18 mouse cellular contexts compared by ENCODE assay signal in genomic region chr6:140874831-140875230, GRCm38 (mm10).
"Had no signal": no experiment of that assay in that cellular context is flagged by ENCODE, and none has a peak within 500 bp of the region (broad histone marks: within the 10 kb centered on the region; RNA-seq: fewer than 3 reads in every experiment).

No protein-coding gene starts in this region.

- H3K4me2 ChIP-seq: limb, embryonic 13.5 days; liver, embryonic 11.5 days; lung, embryonic 14.5 days; midbrain, embryonic 11.5 days; neural tube, embryonic 12.5 days had no signal

- H3K4me3 ChIP-seq: limb, embryonic 13.5 days; neural tube, embryonic 12.5 days had no signal

- H3K36me3 ChIP-seq: limb, embryonic 13.5 days; neural tube, embryonic 12.5 days had no signal

- H3K9ac ChIP-seq: limb, embryonic 13.5 days; liver, embryonic 14.5 days; liver, postnatal 0 days; lung, embryonic 14.5 days; neural tube, embryonic 12.5 days had no signal

- H3K27me3 ChIP-seq: limb, embryonic 13.5 days; neural tube, embryonic 12.5 days had no signal

- ATAC-seq: intestine, postnatal 0 days; liver, postnatal 0 days had no signal

- H3K4me1 ChIP-seq: limb, embryonic 13.5 days; neural tube, embryonic 12.5 days had no signal

- H3K9me3 ChIP-seq: limb, embryonic 13.5 days; neural tube, embryonic 12.5 days had no signal

- H3K27ac ChIP-seq: kidney, postnatal 0 days; limb, embryonic 13.5 days; liver, embryonic 14.5 days; neural tube, embryonic 12.5 days had no signal

- DNase-seq: kidney, adult 2 months; kidney, postnatal 25 days; left cerebral cortex, postnatal 4 days; liver, postnatal 0 days; lung, embryonic 14.5 days; lung, postnatal 10 days; lung, postnatal 4 days; midbrain, embryonic 14.5 days; retina, postnatal 1 day; thymus, adult 18-20 months; thymus, postnatal 36 days had no signal
